Mouse (Mus musculus) erythroblast, adult 5-6 weeks (primary cell): ENCODE results near the gene Hspa12a. TPM values are rescaled to one million over a fixed set of nuclear protein-coding genes. Genes with fewer than 3 reads are reported as not detected.

ENCODE experiments used
- ATAC-seq: replicated peaks from 2 replicates; pipeline ENCODE4 v1.8.0; 2016; ENCODE audit warnings: moderate number of reproducible peaks, mild to moderate bottlenecking, moderate TSS enrichment, inconsistent platforms; ENCODE audit not compliant: poor library complexity, low FRiP score, severe bottlenecking
- total RNA-seq, 2 experiments: library from RNA; stranded (forward) in 1 of 2; stranded (reverse) in 1 of 2; fragments of 150-400 nt in 1 of 2; fragments of 200-764, 138-1000 nt in 1 of 2; gene quantifications; 2 replicates each; pipeline versions ENCODE4 v1.2.3 to v1.2.4; 2015 to 2017; ENCODE audit warnings: low replicate concordance in 2 of 2

Gene Hspa12a
- total RNA-seq, 2 experiments from 2014 or later: not detected

DNA sequence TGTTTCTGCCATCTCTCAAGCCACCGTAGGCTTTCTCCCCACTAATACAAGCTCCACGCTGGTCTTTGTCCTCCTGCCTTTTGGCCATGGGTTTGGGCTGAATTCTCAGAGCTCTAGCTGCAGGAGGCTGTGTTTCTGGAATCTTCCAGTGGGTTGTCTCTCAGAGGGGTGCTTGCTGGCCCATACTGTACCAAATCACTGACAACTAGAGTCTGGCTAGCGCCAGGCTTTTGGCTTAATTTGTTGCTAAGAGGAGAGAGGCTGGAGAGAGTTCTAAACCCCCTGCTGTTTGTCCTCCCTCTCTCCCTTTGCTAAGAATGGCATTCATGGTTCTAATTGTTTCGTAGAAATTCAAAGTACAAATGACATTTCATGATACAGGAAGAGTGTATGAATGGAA, 161.9 kb downstream of the Hspa12a start:
- no peak for ATAC-seq

DNA sequence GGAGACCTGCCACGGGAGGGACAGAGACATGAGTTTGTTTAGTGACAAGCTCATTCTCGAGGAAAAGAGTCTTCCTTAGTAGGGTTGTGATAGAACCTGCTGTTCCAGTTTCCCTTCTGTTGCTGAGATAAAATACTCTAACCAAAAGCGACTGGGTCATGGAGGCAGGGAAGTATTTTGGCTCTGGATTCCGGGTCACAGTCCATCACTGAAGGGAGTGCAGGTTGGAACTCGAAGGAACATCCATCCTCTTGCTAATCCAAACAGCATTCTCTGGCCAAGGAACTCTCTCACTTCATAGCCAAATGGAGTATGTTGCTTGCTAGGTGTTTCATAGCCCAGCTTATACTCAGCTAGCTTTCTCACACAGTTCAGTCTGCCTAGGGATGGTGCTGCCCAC, 167.0 kb downstream of the Hspa12a start:
- no peak for ATAC-seq

DNA sequence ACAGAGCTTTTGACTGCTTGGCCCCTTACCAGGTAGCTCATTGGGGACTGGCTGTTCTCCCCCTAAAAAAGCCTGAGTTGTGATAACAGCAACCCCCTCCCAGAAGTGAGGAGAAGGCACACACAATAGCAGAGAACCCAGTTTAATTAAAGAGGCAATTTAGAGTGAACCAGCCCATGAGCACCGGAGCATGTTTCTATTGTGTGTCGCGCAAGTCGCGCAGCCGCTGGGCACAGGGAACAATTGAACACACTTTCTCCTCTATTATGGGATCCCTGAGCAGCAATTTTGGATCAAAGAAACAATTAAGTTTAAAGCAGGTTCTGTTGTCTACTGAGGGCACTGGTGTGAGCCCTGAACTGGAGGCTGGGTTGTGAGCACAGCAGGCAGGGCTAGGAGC, 176.1 kb downstream of the Hspa12a start:
- ATAC-seq: no peak

DNA sequence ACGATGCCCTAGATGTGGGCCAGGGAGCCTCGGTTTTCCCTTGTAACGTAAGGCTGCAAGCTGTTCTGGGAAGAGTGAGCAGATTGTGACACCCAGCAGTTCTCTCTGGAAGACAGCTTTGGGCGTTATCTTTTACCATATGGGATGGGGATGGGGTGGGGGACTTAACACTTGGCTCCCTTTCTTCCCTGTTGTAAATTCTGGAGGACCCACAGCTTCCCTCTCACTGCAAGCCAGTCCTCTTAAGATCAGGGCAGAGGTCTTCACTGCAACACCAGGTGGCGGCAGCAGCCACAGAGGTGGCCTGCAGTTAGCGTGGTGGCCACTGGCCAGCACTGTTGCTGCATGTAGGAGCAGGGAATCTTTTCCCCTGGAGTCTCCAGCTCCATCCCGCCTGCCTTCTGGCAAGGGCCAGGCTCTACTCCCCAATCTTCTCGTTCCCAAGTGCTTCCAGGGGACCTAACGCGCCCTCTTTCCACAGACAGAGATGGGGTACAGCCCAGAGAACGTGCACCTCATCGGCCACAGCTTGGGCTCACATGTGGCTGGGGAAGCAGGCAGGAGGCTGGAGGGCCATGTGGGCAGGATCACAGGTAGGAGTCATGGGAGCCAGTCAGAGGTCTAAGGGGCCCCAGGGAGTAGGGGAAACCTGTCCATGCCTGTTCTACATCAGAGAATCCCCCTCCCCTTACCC, 180.5 kb downstream of the Hspa12a start:
- ATAC-seq: no peak

DNA sequence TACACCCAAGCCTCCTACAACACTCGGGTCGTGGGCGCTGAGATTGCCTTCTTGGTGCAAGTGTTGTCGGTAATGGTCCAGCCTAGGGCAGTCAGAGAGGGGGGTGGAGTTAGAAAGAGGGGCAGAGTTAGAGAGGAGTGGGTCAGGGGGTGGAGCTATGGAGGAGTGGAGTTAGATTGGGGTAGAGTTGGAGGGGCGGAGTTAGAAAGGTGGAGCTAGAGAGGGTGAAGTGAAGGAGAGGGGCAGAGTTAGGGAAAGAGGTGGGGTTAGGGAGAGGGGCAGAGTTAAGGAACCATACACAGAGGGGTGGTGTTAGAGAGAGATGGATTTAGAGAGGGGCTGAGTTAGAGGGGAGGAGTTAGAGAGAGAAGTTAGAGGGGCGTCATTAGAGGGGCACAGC, 181.1 kb downstream of the Hspa12a start:
- ATAC-seq: no peak

DNA sequence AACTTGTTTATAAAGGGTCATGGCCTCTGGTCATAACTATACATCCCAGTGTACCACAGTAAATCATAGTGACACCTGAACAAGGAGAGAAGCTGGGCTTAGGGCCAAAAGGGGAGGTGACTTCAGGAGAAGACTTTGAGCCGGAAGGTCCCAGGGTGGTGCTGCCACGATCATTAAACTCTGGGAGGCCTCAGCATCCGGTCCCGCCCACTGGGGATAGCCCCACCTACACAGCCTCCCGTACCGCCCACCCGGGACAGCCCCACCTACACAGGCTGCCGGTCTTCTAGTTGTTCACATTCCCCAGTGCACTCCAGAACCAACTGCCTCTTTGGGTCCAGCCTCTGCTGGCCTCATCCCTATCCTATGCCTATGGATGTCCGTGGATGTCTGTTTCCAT, 184.0 kb downstream of the Hspa12a start, which contains the start of gene Pnliprp2:
Gene Pnliprp2, plus strand, starts transcription at position 297 of the 400 bp plus-strand sequence.
- no peak for ATAC-seq

DNA sequence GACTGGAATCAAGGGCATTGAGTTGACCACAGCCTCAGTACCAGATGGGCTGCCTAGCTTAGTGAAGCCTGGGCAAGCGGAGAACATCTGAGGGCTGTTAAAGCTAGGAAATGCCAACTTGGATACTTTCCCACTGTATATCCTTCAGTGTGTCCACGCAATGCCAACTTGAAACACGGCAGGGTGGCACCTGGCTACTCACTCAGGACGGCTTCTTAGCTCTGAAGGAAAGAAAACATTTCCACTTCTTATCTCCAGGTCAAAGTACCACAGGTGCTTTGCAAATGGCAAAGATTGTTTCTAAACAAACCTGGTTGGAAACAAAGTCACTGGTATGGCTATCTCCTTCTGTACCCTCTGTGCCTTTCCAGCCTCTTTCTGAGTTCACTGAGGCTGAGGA, 184.6 kb downstream of the Hspa12a start:
- ATAC-seq: no peak

DNA sequence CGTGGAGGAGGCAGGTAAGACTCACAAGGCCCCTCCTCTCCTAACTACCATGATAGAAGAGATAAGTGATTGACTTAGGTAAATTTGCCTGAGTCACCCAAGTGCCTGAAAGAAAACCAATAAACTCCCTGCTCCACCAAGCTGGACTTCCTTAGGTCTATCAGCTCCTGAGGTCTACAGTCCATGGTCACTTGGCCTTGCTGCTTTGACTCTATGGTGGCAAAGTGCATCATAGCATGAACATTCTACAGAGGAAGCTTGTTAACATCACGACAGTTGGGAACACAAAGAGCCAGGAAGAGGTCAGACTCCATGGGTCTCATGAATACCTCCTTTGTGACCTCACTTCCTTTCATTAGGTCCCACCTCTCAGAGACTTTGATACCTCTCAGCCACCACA, 191.9 kb downstream of the Hspa12a start:
- no peak for ATAC-seq

DNA sequence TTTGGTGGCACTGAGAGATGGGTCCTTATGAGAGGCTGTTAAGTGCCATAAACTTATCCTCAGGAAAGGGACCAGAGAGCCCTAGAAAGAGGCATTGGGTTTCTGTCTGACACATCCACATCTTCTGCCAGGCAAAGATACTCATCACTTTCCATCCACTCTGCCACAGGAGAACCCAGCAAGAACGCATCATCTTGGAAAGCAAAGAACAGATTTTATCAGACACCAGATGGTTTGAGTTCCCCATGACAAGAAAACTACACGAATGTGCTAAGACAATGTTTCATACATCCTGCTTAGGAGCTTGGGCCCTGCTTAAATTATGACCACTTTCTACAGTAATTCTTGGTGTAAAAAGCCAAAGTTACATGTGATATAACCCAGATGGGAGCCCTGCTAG, 192.6 kb downstream of the Hspa12a start:
- ATAC-seq: no peak

DNA sequence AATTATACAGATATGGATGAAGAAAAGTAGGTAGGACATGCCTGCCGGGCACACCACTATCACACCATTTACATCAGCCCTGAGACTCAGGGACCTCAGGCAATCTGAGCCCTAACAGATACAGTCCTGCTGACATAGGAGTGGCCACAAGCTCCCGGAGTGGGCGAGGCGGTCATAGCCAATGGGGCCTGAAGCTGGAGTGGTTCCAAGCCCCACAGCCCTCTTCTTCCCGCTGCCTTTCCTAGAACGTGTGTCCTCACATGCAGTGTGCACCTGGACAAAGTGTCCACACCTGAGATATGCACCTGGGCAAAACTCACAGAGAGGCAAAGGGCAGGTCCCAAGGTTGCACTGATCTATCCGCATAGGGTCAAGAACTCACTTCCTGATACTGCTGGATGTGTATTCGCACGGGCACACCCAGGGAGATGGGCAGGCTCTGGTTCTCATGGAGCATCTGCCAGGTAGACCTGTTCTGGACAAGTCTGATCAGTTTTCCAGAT, 195.9 kb downstream of the Hspa12a start:
- ATAC-seq: no peak

Other genes with a start within 250 kb of the Hspa12a start
- gene Pnliprp1, start 214.8 kb downstream of the Hspa12a start, total RNA-seq (2015; ENCODE audit: low replicate concordance): not detected in 2 replicates
- not detected in 2 replicates for gene Pnliprp1, start 214.8 kb downstream of the Hspa12a start, total RNA-seq (2017; ENCODE audit: low replicate concordance)
- not detected in 2 replicates for gene Pnliprp2, start 183.9 kb downstream of the Hspa12a start, total RNA-seq (2015; ENCODE audit: low replicate concordance)
- gene Pnliprp2, start 183.9 kb downstream of the Hspa12a start, total RNA-seq (2017; ENCODE audit: low replicate concordance): not detected in 2 replicates
- gene 1700019N19Rik, start 149.2 kb downstream of the Hspa12a start, total RNA-seq (2015; ENCODE audit: low replicate concordance): not detected in 2 replicates
- not detected in 2 replicates for gene 1700019N19Rik, start 149.2 kb downstream of the Hspa12a start, total RNA-seq (2017; ENCODE audit: low replicate concordance)
- gene Eno4, start 229 bp downstream of the Hspa12a start, total RNA-seq (2015; ENCODE audit: low replicate concordance): not detected in 2 replicates
- gene Eno4, start 229 bp downstream of the Hspa12a start, total RNA-seq (2017; ENCODE audit: low replicate concordance): not detected in 2 replicates
- gene Shtn1, start 132.4 kb upstream of the Hspa12a start, total RNA-seq (2015; ENCODE audit: low replicate concordance): 0.63 and 1.2 TPM in 2 replicates
- gene Shtn1, start 132.4 kb upstream of the Hspa12a start, total RNA-seq (2017; ENCODE audit: low replicate concordance): 0.94 and 0.98 TPM in 2 replicates
- not detected in 2 replicates for gene Vax1, start 226.4 kb upstream of the Hspa12a start, total RNA-seq (2015; ENCODE audit: low replicate concordance)
- gene Vax1, start 226.4 kb upstream of the Hspa12a start, total RNA-seq (2017; ENCODE audit: low replicate concordance): not detected in 2 replicates